Mouse (Mus musculus): ENCODE data around the gene Rxrg.
A peak's percentile ranks its signal among the peaks of the same experiment; 100 is the strongest.

The Rxrg gene

GRCm38 (mm10) chr1:167598255-167599081, at the start of gene Rxrg:
Gene Rxrg, plus strand, starts transcription at chr1:167598384.
- no peak for DNase-seq (ENCODE audit: low spot score in 2 of 2)

GRCm38 (mm10) chr1:167549324-167549723, 48.9 kb upstream of the Rxrg start:
- DNase-seq (ENCODE audit: low spot score in 2 of 2) = no peak

DNA sequence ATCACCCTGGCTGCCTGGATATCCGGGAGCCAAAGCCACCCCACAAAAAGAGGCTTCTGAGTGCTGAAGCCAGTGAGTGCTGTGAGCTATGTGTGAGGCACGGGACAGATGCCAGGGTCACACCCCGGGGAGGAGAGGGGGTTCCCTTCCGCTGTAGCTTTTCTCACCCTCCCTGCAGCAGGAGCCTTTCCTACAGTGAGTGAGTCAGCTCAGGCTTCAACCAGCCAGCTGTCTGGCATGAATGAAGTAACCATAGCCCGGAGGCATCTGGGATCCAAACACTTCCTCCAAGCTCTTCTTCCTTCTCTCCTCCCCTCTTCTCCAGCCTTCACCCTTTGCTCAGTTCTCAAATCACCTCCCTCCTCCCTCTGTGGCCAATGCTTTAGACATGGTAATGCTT, 46.6 kb upstream of the Rxrg start:
- DNase-seq (ENCODE audit: low spot score in 2 of 2) = no peak

- DNase-seq (ENCODE audit: low spot score in 2 of 2) = no peak
These were observed 44.1 kb upstream of the Rxrg start for GRCm38 (mm10) chr1:167553959-167554526.

DNA sequence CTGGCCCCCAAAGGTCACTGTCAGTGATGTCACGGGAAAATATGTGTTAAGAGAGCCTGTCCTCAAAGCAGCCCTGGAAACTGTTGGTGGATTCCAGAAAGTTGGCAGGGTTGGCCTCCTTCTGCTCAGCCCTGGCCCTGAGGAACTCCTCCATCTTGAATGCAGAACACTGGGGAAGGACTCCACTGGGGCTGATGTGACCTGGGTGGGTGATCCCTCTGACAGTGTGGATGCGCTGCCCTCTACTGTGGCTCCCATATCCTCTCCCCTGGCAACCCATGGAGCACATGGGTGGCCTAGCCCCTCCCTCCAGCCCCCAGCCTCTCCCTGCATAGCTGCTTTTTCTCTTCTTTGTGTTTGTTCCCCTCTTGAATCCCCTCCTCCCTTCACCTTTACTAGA, 31.6 kb upstream of the Rxrg start:
- no peak for DNase-seq (ENCODE audit: low spot score in 2 of 2)

DNA sequence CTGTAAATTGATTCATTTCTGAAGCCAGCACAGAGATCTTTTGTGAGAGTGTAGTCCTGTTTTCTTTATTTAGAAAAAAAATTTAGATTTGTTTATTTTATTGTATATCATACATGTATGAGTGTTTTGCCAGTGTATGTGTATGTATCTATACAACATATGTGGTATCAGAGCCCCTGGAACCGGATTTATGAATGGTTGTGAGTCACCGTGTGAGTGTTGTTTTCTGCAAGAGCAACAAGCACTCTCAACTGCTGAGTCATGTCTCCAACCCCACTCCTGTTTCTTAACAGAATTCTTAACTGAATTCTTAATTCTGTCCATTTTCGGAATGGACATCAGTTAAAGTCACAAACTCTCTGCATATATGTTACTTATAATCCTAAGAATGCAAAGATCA, 19.1 kb upstream of the Rxrg start:
- no peak for DNase-seq (ENCODE audit: low spot score in 2 of 2)

GRCm38 (mm10) chr1:167583195-167583594, 15.0 kb upstream of the Rxrg start:
- DNase-seq (ENCODE audit: low spot score in 2 of 2) = no peak

DNA sequence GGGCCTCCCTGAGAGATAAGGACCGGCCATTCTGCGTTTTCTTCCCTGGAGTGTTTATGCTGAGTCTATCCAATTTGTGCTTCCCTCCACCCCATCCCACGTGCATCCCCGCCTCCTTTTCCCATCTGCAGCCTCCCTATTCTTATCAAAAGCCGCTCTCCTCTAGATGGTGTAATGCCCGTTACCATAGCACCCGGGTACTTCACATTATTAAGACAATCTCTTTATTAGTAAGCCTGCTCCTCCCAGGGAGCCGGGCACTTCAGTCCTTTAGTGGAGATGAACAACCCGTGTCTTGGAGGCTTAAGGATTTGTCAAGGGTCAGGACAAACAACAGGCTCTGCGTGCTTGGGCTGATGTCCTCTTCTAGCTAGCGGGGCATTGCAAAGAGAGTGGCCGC, 14.3 kb upstream of the Rxrg start:
- no peak for DNase-seq (ENCODE audit: low spot score in 2 of 2)

DNA sequence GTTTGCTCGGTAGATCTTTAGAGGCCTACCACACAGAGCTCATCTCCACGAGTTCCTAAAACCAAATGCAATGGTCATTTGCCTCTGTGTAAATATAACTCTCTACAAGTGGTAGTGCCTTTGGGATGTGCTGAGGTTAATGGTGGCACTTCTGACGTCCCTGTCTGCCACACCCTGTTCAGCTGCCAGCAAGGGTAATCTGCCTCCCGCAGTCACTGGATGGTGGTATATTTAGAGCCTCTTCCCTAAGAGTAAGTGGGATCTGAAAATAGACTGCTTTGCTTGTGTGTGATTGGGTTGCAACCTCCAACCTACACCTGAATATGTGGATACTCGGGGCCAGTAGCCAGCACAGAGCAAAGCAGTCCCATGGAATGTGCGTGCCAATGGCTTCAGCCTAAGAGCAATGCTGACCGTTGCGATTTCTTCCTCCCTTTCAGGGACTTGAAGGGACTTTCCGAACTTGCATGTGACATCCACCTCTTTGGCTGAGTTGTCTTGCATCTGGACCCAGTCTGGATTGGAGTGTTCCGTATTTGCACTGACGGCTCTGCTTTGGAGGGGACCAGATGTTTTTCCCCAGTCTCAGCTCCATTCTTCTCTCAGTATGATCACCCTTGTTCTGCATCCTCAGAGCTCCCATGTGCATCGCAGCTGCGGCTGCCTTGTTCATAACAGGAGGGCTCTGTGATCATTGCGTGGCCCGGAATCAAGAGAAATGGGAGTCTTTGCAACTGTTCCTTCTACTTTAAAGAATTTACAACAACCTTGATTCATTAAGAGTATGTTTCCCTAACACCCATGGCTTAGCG, 9.2 kb upstream of the Rxrg start:
- DNase-seq (ENCODE audit: low spot score in 2 of 2) = no peak

DNA sequence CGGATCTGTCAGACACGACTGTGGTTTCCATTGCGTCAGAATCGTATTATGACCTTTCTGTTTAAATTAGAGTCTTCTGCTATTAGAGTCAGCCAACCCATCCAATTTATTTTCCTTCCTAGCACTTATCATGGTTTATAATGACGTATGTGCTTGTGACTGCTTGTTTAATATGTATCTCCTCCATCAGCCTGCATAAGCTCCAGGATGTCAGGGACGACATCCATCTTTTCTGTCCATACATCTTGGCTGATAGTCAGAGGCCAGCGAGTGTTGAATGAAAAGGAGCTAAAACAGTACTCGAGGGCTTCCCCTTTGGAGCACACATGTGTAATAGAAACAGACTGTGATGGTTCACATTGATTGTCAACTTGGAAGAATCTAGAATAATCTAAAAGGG, 6.0 kb upstream of the Rxrg start:
- DNase-seq (ENCODE audit: low spot score in 2 of 2) = no peak

GRCm38 (mm10) chr1:167599211-167599735, 1.1 kb downstream of the Rxrg start:
- no peak for DNase-seq (ENCODE audit: low spot score in 2 of 2)

GRCm38 (mm10) chr1:167608201-167608741, 10.1 kb downstream of the Rxrg start:
- no peak for DNase-seq (ENCODE audit: low spot score in 2 of 2)

GRCm38 (mm10) chr1:167617131-167617530, 18.9 kb downstream of the Rxrg start:
- DNase-seq (ENCODE audit: low spot score in 2 of 2) = no peak

GRCm38 (mm10) chr1:167617995-167618489, 19.9 kb downstream of the Rxrg start:
- no peak for DNase-seq (ENCODE audit: low spot score in 2 of 2)

DNA sequence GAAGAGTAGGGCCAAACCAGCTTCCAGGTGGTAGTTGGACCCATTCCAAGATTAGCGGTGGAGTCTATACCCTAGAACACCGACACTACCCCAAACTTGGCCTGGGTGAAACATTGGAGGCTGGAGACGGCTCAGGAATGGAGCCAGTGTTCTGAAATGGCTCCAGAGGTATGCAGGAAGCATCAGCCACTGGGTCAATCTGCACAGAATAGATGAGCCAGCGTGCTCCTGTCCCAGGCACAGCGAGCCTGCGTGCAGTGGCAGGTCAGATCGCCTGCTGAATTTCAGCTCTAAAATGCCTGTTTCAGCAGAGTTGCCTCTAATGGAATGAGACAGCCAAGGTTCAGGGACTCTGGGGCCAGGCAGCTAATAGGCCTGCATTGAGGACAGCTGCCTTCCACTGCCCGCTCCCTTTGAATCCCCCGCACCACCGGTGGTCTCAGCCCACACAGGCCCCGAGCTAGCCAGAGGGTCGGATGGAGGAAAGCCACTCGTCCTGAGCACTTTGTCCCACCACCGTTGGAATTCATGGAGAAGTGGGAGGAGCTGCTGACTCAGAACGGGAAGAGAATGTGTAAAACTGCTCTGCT, 22.1 kb downstream of the Rxrg start:
- no peak for DNase-seq (ENCODE audit: low spot score in 2 of 2)

DNA sequence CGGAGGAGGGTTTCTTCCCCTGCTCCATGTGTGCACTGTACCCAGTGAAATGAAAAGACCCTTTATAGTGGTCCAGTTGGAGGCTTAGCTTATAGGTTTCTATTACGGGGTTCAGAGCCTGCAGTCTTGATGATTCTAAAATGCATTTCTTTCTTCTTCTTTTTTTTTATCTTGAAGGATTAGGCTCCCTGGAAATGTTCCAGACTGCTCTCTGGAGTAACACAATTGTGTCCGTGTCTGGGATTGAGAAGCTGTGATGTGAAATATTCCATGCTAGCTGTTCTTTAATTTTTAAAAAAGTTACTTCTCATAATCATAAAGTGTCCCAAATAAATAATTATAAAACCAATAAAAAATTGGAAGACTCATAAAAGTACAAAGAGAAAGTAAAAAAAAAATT, 26.9 kb downstream of the Rxrg start:
- no peak for DNase-seq (ENCODE audit: low spot score in 2 of 2)

GRCm38 (mm10) chr1:167631765-167632164, 33.6 kb downstream of the Rxrg start:
- DNase-seq (ENCODE audit: low spot score in 2 of 2) = no peak

DNA sequence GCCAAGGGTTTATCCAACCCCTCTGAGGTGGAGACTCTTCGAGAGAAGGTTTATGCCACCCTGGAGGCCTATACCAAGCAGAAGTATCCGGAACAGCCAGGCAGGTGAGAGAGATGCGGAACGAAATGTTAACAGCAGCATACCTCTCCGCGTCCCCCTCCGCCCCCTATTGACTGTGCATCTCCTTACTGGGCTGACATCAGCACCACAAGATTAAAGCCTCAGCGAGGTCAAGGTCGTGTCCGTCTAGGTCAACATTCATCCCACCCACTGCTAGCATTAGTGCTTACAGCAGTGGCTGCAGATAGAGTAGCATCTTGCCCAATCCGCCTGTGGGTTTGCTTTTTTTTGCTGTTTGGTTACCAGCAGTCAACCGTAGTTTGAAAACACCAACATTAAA, 37.5 kb downstream of the Rxrg start:
- no peak for DNase-seq (ENCODE audit: low spot score in 2 of 2)

DNA sequence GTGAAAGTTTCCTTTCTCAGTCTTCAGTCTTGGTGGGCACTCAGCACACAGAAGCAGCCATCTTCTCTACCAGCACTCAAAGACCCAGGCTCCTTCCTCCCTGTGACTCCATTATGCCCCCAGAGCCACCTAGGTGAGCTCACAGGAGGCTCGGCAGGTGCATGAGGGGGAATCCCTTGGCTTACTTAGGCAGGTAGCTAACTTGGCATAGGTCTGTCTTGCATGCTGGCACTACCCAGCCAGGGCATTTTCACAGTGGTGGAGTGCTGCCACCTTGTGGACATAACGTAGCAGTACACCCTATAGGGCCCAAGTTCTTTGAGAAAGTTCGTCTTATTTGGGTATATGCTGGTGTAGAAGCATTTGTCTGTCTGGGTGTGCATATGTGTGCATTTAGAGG, 38.8 kb downstream of the Rxrg start:
- peak in 1 of 2 experiments; percentile 8 for DNase-seq (ENCODE audit: low spot score in 2 of 2)

DNA sequence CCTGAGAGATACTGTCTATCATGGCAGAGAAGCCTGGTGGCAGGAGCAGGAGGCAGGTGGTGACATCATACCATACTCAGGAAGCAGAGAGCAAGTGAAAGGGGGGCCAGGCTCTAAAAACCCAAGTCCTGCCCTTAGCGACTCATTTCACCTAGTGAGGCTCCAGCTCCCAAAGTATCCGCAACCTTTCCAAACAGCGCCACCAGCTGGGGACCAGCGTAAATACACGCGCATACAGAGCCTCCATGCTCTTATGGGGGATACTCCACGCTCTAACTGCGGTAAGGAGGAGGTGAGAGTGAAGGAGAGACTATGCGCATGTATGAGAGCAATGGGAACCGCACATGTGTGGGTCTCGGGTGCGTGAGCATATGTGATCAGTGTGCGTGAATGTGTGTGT, 39.9 kb downstream of the Rxrg start:
- DNase-seq (ENCODE audit: low spot score in 2 of 2) = no peak

DNA sequence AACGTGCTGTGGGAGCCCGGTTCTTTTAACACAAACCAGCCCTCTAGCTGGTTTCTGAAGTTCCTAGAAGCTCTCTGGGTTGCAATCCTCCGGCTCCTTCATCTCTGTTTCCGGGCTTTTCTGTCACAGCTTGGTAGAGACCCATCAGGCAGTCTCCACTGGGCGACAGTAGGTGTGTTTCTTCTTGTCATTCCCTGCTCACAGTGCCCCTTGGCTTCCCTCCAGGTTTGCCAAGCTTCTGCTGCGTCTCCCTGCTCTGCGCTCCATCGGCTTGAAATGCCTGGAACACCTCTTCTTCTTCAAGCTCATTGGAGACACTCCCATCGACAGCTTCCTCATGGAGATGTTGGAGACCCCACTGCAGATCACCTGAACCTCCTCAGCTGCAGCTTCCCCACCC, 40.7 kb downstream of the Rxrg start:
- DNase-seq (ENCODE audit: low spot score in 2 of 2) = no peak

Data from spleen, postnatal 36 days (tissue).